Mouse (Mus musculus): ENCODE data around the gene Hyls1. TPM values are rescaled to one million over a fixed set of nuclear protein-coding genes. Genes with fewer than 3 reads are reported as not detected.

The Hyls1 gene
- polyA plus RNA-seq, 1 experiment = 29.5 TPM

- Histone ChIP-seq H3K9ac (ENCODE audit: low read depth, poor library complexity, severe bottlenecking) (no peak overlapping the region), H3K27ac (ENCODE audit: insufficient read depth, low read length) (no peak overlapping the region), H3K27me3 (ENCODE audit: control insufficient read depth, insufficient read depth, low read length, poor library complexity, severe bottlenecking) (peaks cover 4% of the 10 kb centered on the region; the same call in 1 of the 2 replicates), H3K36me3 (ENCODE audit: control insufficient read depth, insufficient read depth, low read length, poor library complexity, severe bottlenecking) (peaks cover 40% of the 10 kb centered on the region), H3K9me3 (replicated peaks; ENCODE audit: control insufficient read depth, insufficient read depth, low read length, poor library complexity, severe bottlenecking) (no peaks in the 10 kb centered on the region), H3K4me1 (ENCODE audit: control insufficient read depth, insufficient read depth, low read length) (no peaks in the 10 kb centered on the region), H3K4me3 (ENCODE audit: low read depth, low read length) (no peak overlapping the region)
- no peak for TF ChIP-seq POLR2A (IDR thresholded peaks at IDR 0.05; ENCODE audit: insufficient read depth, low read length)
- no peak for TF ChIP-seq EP300 (IDR thresholded peaks at IDR 0.05; ENCODE audit: insufficient read depth, low read depth, low read length)
- no peak for TF ChIP-seq CTCF (IDR thresholded peaks at IDR 0.05; ENCODE audit: low read depth, low read length)
These were observed 8.6 kb downstream of the Hyls1 start for GRCm38 (mm10) chr9:35561583-35561982.

- Histone ChIP-seq H3K27me3 (ENCODE audit: control insufficient read depth, insufficient read depth, low read length, poor library complexity, severe bottlenecking) (peaks cover 4% of the 10 kb centered on the region; the same call in 1 of the 2 replicates), H3K4me3 (ENCODE audit: low read depth, low read length) (no peak overlapping the region), H3K9me3 (replicated peaks; ENCODE audit: control insufficient read depth, insufficient read depth, low read length, poor library complexity, severe bottlenecking) (no peaks in the 10 kb centered on the region), H3K4me1 (ENCODE audit: control insufficient read depth, insufficient read depth, low read length) (no peaks in the 10 kb centered on the region), H3K36me3 (ENCODE audit: control insufficient read depth, insufficient read depth, low read length, poor library complexity, severe bottlenecking) (peaks cover 36% of the 10 kb centered on the region), H3K27ac (ENCODE audit: insufficient read depth, low read length) (no peak overlapping the region), H3K9ac (ENCODE audit: low read depth, poor library complexity, severe bottlenecking) (no peak overlapping the region)
- TF ChIP-seq CTCF (IDR thresholded peaks at IDR 0.05; ENCODE audit: low read depth, low read length) = no peak
- no peak for TF ChIP-seq EP300 (IDR thresholded peaks at IDR 0.05; ENCODE audit: insufficient read depth, low read depth, low read length)
- TF ChIP-seq POLR2A (IDR thresholded peaks at IDR 0.05; ENCODE audit: insufficient read depth, low read length) = no peak
These were observed 9.1 kb downstream of the Hyls1 start for GRCm38 (mm10) chr9:35561076-35561475.

GRCm38 (mm10) chr9:35559009-35559890 lies 10.9 kb downstream of the Hyls1 start:
- Histone ChIP-seq H3K36me3 (ENCODE audit: control insufficient read depth, insufficient read depth, low read length, poor library complexity, severe bottlenecking) (peaks cover 18% of the 10 kb centered on the region), H3K4me1 (ENCODE audit: control insufficient read depth, insufficient read depth, low read length) (no peaks in the 10 kb centered on the region), H3K4me3 (ENCODE audit: low read depth, low read length) (peak overlapping the region; percentile 93), H3K27me3 (ENCODE audit: control insufficient read depth, insufficient read depth, low read length, poor library complexity, severe bottlenecking) (peaks cover 4% of the 10 kb centered on the region; the same call in 1 of the 2 replicates), H3K27ac (ENCODE audit: insufficient read depth, low read length) (no peak overlapping the region), H3K9me3 (replicated peaks; ENCODE audit: control insufficient read depth, insufficient read depth, low read length, poor library complexity, severe bottlenecking) (no peaks in the 10 kb centered on the region), H3K9ac (ENCODE audit: low read depth, poor library complexity, severe bottlenecking) (peak overlapping the region; percentile 89)
- no peak for TF ChIP-seq CTCF (IDR thresholded peaks at IDR 0.05; ENCODE audit: low read depth, low read length)
- peak; percentile 62 for TF ChIP-seq POLR2A (IDR thresholded peaks at IDR 0.05; ENCODE audit: insufficient read depth, low read length)

GRCm38 (mm10) chr9:35558257-35559008 lies 11.8 kb downstream of the Hyls1 start, which contains the start of the genes Ddx25 and Pus3:
Ddx25 (minus strand) TSS chr9:35558528.
Pus3 (plus strand) TSS chr9:35558595.
- H3K27me3 ChIP-seq (ENCODE audit: control insufficient read depth, insufficient read depth, low read length, poor library complexity, severe bottlenecking) = peaks cover 4% of the 10 kb centered on the region; the same call in 1 of the 2 replicates
- peaks cover 14% of the 10 kb centered on the region for H3K36me3 ChIP-seq (ENCODE audit: control insufficient read depth, insufficient read depth, low read length, poor library complexity, severe bottlenecking)
- no peaks in the 10 kb centered on the region for H3K4me1 ChIP-seq (ENCODE audit: control insufficient read depth, insufficient read depth, low read length)
- no peaks in the 10 kb centered on the region for H3K9me3 ChIP-seq (replicated peaks; ENCODE audit: control insufficient read depth, insufficient read depth, low read length, poor library complexity, severe bottlenecking)
- no peak for TF ChIP-seq CTCF (IDR thresholded peaks at IDR 0.05; ENCODE audit: low read depth, low read length)
- TF ChIP-seq POLR2A (IDR thresholded peaks at IDR 0.05; ENCODE audit: insufficient read depth, low read length) = no peak
- no peak for TF ChIP-seq EP300 (IDR thresholded peaks at IDR 0.05; ENCODE audit: insufficient read depth, low read depth, low read length)
- H3K4me3 ChIP-seq (ENCODE audit: low read depth, low read length) = peak within 1 kb of the TSS; percentile 93
- no peak within 1 kb of the TSS for H3K27ac ChIP-seq (ENCODE audit: insufficient read depth, low read length)
- peak within 1 kb of the TSS; percentile 89 for H3K9ac ChIP-seq (ENCODE audit: low read depth, poor library complexity, severe bottlenecking)

- no peak overlapping the region for H3K9ac ChIP-seq (ENCODE audit: low read depth, poor library complexity, severe bottlenecking)
- no peak overlapping the region for H3K27ac ChIP-seq (ENCODE audit: insufficient read depth, low read length)
- peaks cover 11% of the 10 kb centered on the region for H3K36me3 ChIP-seq (ENCODE audit: control insufficient read depth, insufficient read depth, low read length, poor library complexity, severe bottlenecking)
- H3K4me1 ChIP-seq (ENCODE audit: control insufficient read depth, insufficient read depth, low read length) = no peaks in the 10 kb centered on the region
- TF ChIP-seq CTCF (IDR thresholded peaks at IDR 0.05; ENCODE audit: low read depth, low read length) (no peak), EP300 (IDR thresholded peaks at IDR 0.05; ENCODE audit: insufficient read depth, low read depth, low read length) (no peak), POLR2A (IDR thresholded peaks at IDR 0.05; ENCODE audit: insufficient read depth, low read length) (no peak)
- no peaks in the 10 kb centered on the region for H3K9me3 ChIP-seq (replicated peaks; ENCODE audit: control insufficient read depth, insufficient read depth, low read length, poor library complexity, severe bottlenecking)
- peaks cover 4% of the 10 kb centered on the region; the same call in 1 of the 2 replicates for H3K27me3 ChIP-seq (ENCODE audit: control insufficient read depth, insufficient read depth, low read length, poor library complexity, severe bottlenecking)
- H3K4me3 ChIP-seq (ENCODE audit: low read depth, low read length) = no peak overlapping the region
These were observed 13.6 kb downstream of the Hyls1 start for GRCm38 (mm10) chr9:35556494-35557102.

Data from ES-Bruce4 (cell line).